Mouse (Mus musculus) stomach, embryonic 14.5 days (tissue): Measurements from ENCODE around the gene 4930432K21Rik. TPM values are rescaled to one million over a fixed set of nuclear protein-coding genes. Genes with fewer than 3 reads are reported as not detected.
A peak's percentile ranks its signal among the peaks of the same experiment; 100 is the strongest.

Experiments used
- ATAC-seq: fragments of 200-750 bp; cut with Nextera tagmentation; 2 replicates; pipeline ENCODE4 v1.8.0; 2017; ENCODE audit warnings: low read depth, moderate TSS enrichment; ENCODE audit not compliant: insufficient number of reproducible peaks, insufficient read depth, low FRiP score
- H3K27ac ChIP-seq: fragments of 300-500 bp; sonication (generic); 2 replicates; pipeline ENCODE4 v1.5.1; 2014; ENCODE audit warnings: mild to moderate bottlenecking, low read length, moderate library complexity, mixed read lengths
- H3K27me3 ChIP-seq: fragments of 300-500 bp; sonication (generic); 2 replicates; pipeline ENCODE4 v1.6.1; 2014; ENCODE audit warnings: low read length, control low read depth, mixed read lengths; ENCODE audit not compliant: control insufficient read depth, insufficient read depth
- H3K36me3 ChIP-seq: fragments of 300-500 bp; sonication (generic); 2 replicates; pipeline ENCODE4 v1.6.1; 2014; ENCODE audit warnings: mild to moderate bottlenecking, control low read depth, low read length, moderate library complexity, mixed read lengths; ENCODE audit not compliant: control insufficient read depth, insufficient read depth
- H3K4me1 ChIP-seq: fragments of 300-500 bp; sonication (generic); 2 replicates; pipeline ENCODE4 v1.6.1; 2014; ENCODE audit warnings: low read length, control low read depth, mixed read lengths; ENCODE audit not compliant: control insufficient read depth, insufficient read depth
- H3K4me2 ChIP-seq: fragments of 300-500 bp; sonication (generic); replicated peaks from 2 replicates; pipeline ENCODE4 v1.6.1; 2014; ENCODE audit warnings: low read depth, low read length, control low read depth
- H3K4me3 ChIP-seq: fragments of 300-500 bp; sonication (generic); 2 replicates; pipeline ENCODE4 v1.5.1; 2014; ENCODE audit warnings: low read depth, low read length, control low read depth
- H3K9ac ChIP-seq: fragments of 300-500 bp; sonication (generic); replicated peaks from 2 replicates; pipeline ENCODE4 v1.6.1; 2014; ENCODE audit warnings: low read depth, mild to moderate bottlenecking, control low read depth, low read length, moderate library complexity, mixed read lengths
- H3K9me3 ChIP-seq: fragments of 300-500 bp; sonication (generic); 2 replicates; pipeline ENCODE4 v1.6.1; 2016; ENCODE audit warnings: low read depth, low read length, control low read depth; ENCODE audit not compliant: control insufficient read depth
- WGBS: fragments of 180-500 bp; shearing (Covaris S2); extraction: QIAGEN DNeasy Blood & Tissue Kit; methylation state at CpG from one replicate; pipeline ENCODE4 v1.1.7; 2014; 5-methylcytosine and 5-hydroxymethylcytosine counted together
- polyA plus RNA-seq: library from polyadenylated mRNA; unstranded; fragments of >200 nt; fragmentation: Nextera tagmentation; extraction: Ambion mirVana; gene quantifications from 2 replicates; pipeline ENCODE4 v1.2.1, GENCODE M21; 2014

Gene 4930432K21Rik
- polyA plus RNA-seq = 0.59 and 0.94 TPM in 2 replicates

DNA sequence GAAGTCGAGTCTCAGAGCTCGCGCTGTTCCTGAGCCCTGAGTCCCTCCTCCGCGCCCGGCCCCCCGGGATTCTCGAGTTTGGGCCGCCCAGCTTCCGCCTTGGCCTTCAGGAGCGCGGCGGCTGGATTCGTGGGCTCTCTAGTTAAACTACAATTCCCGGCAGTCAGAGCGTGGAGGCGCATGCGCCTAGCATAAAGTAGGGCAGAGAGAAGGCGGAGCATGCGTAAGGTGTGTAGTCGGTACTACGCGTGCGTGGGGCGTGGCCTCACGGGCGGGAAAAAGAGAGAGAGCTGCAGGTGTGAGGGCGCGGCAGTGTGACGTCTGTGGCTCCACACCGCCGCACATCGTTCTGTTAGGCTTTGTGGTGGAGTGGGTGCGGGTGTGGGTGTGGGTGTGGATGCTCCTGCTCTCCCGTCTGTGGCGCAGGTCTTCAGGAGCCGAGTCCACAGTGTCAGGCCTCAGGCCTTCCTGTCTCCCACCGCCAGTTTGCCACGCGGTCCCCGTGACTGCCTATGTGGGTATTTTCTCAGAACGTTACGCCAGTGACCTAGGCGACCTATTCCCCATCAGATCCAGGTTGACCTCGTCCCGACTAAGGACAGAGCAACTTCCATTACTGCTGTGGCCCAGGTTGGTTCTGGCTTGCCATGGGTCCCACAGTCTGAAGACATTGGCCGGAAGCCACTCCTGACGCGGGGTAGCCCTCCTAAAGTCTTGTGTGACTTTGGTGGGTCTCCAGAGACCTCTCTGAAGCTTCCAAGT lies at the start of gene 4930432K21Rik, which contains the start of gene Cc2d1a:
Gene 4930432K21Rik (plus strand): TSS at position 257 of the 762 bp plus-strand sequence.
Gene Cc2d1a (minus strand): TSS at position 168 of the 762 bp plus-strand sequence.
- H3K9me3 ChIP-seq = no peaks in the 10 kb centered on the region
- WGBS = 17% methylated on average over 48 of the region's 49 CpGs
- H3K9ac ChIP-seq = peak within 1 kb of the TSS; percentile 83
- peak within 1 kb of the TSS; percentile 88 for H3K4me2 ChIP-seq
- peak within 1 kb of the TSS; percentile 79 for H3K27ac ChIP-seq
- peaks cover 10% of the 10 kb centered on the region for H3K36me3 ChIP-seq
- peaks cover 17% of the 10 kb centered on the region for H3K4me1 ChIP-seq
- ATAC-seq = peak; percentile 95
- peak within 1 kb of the TSS; percentile 63 for H3K4me3 ChIP-seq
- no peaks in the 10 kb centered on the region for H3K27me3 ChIP-seq

DNA sequence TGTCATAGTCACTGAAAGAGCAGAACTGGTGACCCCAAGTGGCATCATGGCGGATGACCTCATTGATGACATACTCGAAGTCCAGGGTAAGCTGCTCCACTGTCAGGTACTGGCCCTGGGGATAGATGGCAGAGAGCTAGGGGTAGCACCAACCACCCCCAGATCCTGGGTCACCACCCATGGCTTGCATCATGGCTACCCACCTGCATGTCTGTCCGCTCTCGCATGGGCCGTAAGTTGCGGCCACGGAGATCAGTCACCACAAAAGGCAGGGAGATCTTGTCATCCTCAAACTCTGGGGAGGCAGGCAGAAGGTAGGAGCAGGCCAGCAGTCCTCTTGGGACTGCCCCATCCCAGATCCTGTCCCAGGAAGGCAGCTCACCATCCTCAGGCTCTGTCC lies 49.4 kb upstream of the 4930432K21Rik start:
- H3K27me3 ChIP-seq = no peaks in the 10 kb centered on the region
- no peak overlapping the region for H3K4me3 ChIP-seq
- ATAC-seq = no peak
- H3K27ac ChIP-seq = no peak overlapping the region
- 96% methylated on average over 7 of the region's 7 CpGs for WGBS
- H3K4me1 ChIP-seq = peaks cover 8% of the 10 kb centered on the region
- no peaks in the 10 kb centered on the region for H3K9me3 ChIP-seq
- no peak overlapping the region for H3K4me2 ChIP-seq
- no peak overlapping the region for H3K9ac ChIP-seq
- H3K36me3 ChIP-seq = peaks cover 63% of the 10 kb centered on the region

DNA sequence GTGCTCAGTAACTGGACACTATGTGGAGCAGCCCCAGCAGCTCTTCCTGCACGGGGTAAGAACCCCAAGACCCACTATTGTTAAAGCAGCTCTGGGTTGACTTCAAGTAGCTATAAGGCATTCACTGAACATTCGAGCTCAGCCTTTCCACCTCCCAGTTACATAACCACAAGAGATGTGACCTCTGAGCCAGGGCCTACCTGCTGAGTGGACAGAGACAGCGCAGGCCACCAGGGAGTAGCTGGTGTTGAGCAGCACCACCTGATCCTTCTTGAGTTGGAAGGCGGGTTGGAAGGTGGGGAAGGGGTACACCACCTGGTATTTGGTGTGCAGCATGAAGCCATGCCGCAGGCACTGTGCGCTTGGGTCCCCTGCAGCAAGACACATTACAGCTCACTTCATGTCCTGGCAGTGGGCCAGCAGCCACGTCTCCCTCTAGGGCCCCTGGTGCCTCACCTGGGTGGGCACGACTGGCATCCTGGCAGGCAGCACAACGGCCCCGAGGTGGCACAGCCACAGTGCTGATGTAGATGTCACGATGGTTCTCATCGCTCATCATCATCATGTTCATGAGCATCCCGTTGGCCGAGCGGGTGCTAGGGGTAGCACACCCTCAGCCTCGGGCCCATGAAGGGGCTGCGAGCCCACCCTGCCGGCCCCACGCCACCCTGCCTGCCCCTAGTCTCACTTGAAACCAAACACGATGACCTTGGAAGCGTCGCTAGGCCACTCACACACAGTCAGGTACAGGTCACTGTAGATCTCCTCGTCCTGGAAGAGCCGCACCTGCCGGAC lies 46.2 kb upstream of the 4930432K21Rik start:
- Histone ChIP-seq H3K9me3 (no peaks in the 10 kb centered on the region), H3K9ac (no peak overlapping the region), H3K27ac (no peak overlapping the region), H3K4me1 (peaks cover 15% of the 10 kb centered on the region), H3K4me2 (no peak overlapping the region), H3K36me3 (peaks cover 37% of the 10 kb centered on the region), H3K27me3 (no peaks in the 10 kb centered on the region), H3K4me3 (no peak overlapping the region)
- ATAC-seq = no peak
- 93% methylated on average over 25 of the region's 25 CpGs for WGBS

DNA sequence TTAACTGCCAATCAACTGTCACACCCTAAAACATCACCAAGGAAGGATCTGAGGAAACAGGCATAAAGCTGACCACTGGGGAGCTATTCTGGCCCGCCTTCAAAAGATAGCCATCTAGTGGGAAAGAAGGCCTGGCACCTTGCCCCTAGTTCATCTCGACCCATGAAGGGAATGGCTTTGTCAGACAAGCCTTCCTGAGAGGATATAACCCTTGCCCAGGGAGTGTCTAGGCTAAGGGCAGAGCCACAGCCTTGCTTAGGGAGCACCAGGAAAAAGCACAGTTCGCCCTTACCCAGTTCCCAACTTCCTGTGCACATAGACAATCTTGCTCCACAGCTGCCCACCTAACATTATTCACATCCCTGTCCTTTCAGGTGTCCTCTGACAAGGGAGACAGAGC lies 44.2 kb upstream of the 4930432K21Rik start:
- Histone ChIP-seq H3K4me2 (peak overlapping the region; percentile 68), H3K4me3 (peak overlapping the region; percentile 59), H3K27ac (no peak overlapping the region), H3K9me3 (no peaks in the 10 kb centered on the region), H3K36me3 (peaks cover 18% of the 10 kb centered on the region), H3K27me3 (no peaks in the 10 kb centered on the region), H3K9ac (peak overlapping the region; percentile 60), H3K4me1 (peaks cover 15% of the 10 kb centered on the region)
- no peak for ATAC-seq
- 51% methylated on average over 3 of the region's 3 CpGs for WGBS

DNA sequence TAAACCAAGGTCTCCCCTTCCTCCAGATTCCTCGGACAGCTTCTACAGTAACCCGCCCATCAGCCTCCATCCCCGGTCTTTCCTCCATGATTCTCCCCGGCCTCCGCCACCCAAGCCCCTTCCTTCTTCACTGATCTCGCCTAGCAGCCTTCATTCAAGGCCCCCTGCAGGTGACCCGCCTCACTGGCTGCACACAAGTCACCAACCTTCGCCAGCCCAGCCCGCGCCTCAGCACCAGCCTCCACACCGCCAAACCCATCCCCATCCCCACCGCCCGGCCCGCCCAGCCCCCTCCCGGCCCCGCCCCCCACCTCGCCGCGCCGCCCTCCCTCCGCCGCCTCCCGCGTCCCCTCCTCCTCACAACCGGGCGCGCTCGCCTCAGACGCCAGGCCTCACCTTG lies 43.6 kb upstream of the 4930432K21Rik start:
- Histone ChIP-seq H3K36me3 (peaks cover 13% of the 10 kb centered on the region), H3K27ac (peak overlapping the region; percentile 80), H3K9me3 (no peaks in the 10 kb centered on the region), H3K4me1 (peaks cover 15% of the 10 kb centered on the region), H3K9ac (peak overlapping the region; percentile 60), H3K4me2 (peak overlapping the region; percentile 68), H3K4me3 (peak overlapping the region; percentile 59), H3K27me3 (no peaks in the 10 kb centered on the region)
- ATAC-seq = peak; percentile 74
- 0% methylated on average over 15 of the region's 29 CpGs for WGBS

DNA sequence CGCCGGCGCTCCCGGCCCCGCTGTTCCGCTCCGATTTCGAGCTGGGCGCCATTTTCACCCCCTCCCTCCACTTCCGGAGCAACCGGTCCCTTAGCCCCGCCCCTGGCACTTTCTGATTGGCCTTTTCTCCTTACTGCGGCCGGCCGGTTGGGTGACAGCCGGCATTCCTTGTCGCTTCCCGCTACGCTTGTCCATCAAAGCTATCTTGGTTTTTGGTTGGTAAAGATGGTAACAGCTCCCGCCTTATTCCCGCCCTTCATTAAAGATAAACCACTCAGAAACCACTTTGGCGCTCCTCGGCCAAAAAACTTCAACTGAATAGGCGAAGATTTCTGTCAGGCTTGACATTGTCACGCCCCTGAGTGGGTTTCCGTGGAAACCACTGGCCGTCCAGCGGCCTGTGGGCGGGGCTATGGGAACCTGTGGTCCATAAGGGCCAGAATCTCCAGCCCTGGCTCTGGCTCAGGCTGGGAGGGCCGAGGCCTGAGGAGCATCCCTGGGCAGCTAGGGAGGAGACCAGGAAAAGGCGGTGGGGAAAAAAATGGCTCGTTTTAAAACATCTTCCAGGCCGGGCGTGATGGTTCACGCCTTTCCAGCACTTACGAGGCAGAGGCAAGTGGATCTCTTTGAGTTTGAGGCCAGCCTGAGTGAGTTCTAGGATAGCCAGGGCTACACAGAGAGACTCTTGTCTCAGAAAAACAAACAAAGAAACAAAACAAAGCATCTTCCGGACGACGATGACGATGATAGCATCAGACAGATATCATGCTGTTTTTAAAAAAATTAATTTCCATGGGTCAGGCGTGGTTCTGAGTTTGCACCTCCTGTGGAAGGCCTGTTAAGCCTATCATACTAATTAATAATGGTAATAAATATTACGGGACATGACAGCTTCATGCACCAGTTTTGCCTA lies 42.9 kb upstream of the 4930432K21Rik start, which contains the start of gene Dcaf15:
Gene Dcaf15 (minus strand): TSS at position 72 of the 913 bp plus-strand sequence.
- Histone ChIP-seq H3K27ac (peak within 1 kb of the TSS; percentile 80), H3K4me2 (peak within 1 kb of the TSS; percentile 68), H3K36me3 (peaks cover 13% of the 10 kb centered on the region), H3K27me3 (no peaks in the 10 kb centered on the region), H3K9ac (peak within 1 kb of the TSS; percentile 60), H3K4me1 (peaks cover 15% of the 10 kb centered on the region), H3K9me3 (no peaks in the 10 kb centered on the region), H3K4me3 (peak within 1 kb of the TSS; percentile 59)
- WGBS = 7% methylated on average over 42 of the region's 42 CpGs
- ATAC-seq = peak; percentile 94

DNA sequence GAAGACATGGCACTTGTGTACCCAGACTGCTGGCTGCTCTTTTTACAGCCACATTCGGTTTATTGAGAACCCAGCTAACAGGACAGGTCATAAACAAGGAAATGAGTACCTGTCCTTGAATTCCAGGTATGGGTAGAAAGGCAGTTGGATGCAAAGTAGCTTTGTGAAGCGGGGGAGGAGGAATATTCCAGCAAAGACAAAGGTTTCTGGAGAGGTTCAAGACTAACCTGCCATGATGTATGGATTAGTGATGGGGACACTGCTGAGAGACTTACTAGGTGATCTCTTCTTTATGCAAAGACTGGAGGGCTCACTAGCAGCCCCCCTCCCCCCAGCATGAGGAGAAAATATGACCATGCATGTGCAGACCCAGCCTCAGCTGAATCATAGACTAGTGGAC lies 42.1 kb upstream of the 4930432K21Rik start:
- ATAC-seq = no peak
- Histone ChIP-seq H3K36me3 (peaks cover 13% of the 10 kb centered on the region), H3K4me2 (no peak overlapping the region), H3K27me3 (no peaks in the 10 kb centered on the region), H3K9ac (no peak overlapping the region), H3K27ac (no peak overlapping the region), H3K9me3 (no peaks in the 10 kb centered on the region), H3K4me1 (peaks cover 15% of the 10 kb centered on the region), H3K4me3 (no peak overlapping the region)
- 85% methylated on average over 2 of the region's 2 CpGs for WGBS
